Mouse (Mus musculus): Measurements from ENCODE around the gene Rrn3. TPM values are rescaled to one million over a fixed set of nuclear protein-coding genes. Genes with fewer than 3 reads are reported as not detected.
"Not testable (repeated sequence)": the region's sequence is repeated elsewhere in the genome, so short reads cannot be mapped to it uniquely, and the experiment has no call there.

The Rrn3 gene
- polyA plus RNA-seq, 1 experiment from 2014 or later: 28.1 TPM

GRCm38 (mm10) chr16:13781216-13781615 is 708 bp downstream of the Rrn3 start:
- 20% methylated on average over 8 of the region's 8 CpGs for WGBS

GRCm38 (mm10) chr16:13785932-13786331 is 5.4 kb downstream of the Rrn3 start:
- 77% methylated on average over 3 of the region's 3 CpGs for WGBS
- Histone ChIP-seq H3K4me2 (replicated peaks; ENCODE audit: low read depth, low read length) (no peak overlapping the region), H3K27ac (ENCODE audit: low read length) (no peak overlapping the region), H3K36me3 (ENCODE audit: insufficient read depth, low read length) (peaks cover 21% of the 10 kb centered on the region), H3K9me3 (ENCODE audit: low read length) (no peaks in the 10 kb centered on the region), H3K4me1 (ENCODE audit: insufficient read depth, low read depth, low read length) (peaks cover 6% of the 10 kb centered on the region; the same call in 1 of the 2 replicates), H3K27me3 (replicated peaks; ENCODE audit: insufficient read depth, low read length) (no peaks in the 10 kb centered on the region), H3K4me3 (ENCODE audit: low read depth, low read length) (no peak overlapping the region), H3K9ac (replicated peaks; ENCODE audit: low read depth) (no peak overlapping the region)
- TF ChIP-seq CTCF (IDR thresholded peaks at IDR 0.05) (no peak), EP300 (IDR thresholded peaks at IDR 0.05) (no peak)
- ATAC-seq: no peak
- no peak for DNase-seq (ENCODE audit: low spot score)

More at GRCm38 (mm10) chr16:13781216-13781615, 708 bp downstream of the Rrn3 start:
- H3K4me2 ChIP-seq (replicated peaks; ENCODE audit: low read depth, low read length): peak overlapping the region; percentile 76
- 0 out of 2 replicates have a peak, but pooled peaks cover 14% of the 10 kb centered on the region for H3K36me3 ChIP-seq (ENCODE audit: insufficient read depth, low read length)
- peak overlapping the region; percentile 95 for H3K9ac ChIP-seq (replicated peaks; ENCODE audit: low read depth)
- 0 out of 2 replicates have a peak overlapping the region, but pooled peaks have one; percentile 90 for H3K27ac ChIP-seq (ENCODE audit: low read length)
- DNase-seq (ENCODE audit: low spot score) (no peak), ATAC-seq (no peak)
- no peak for TF ChIP-seq CTCF (IDR thresholded peaks at IDR 0.05)
- no peak for TF ChIP-seq EP300 (IDR thresholded peaks at IDR 0.05)
- no peaks in the 10 kb centered on the region for H3K27me3 ChIP-seq (replicated peaks; ENCODE audit: insufficient read depth, low read length)
- peaks cover 11% of the 10 kb centered on the region; the same call in 1 of the 2 replicates for H3K4me1 ChIP-seq (ENCODE audit: insufficient read depth, low read depth, low read length)
- no peaks in the 10 kb centered on the region for H3K9me3 ChIP-seq (ENCODE audit: low read length)
- H3K4me3 ChIP-seq (ENCODE audit: low read depth, low read length): peak overlapping the region; percentile 84

- H3K4me2 ChIP-seq (replicated peaks; ENCODE audit: low read depth, low read length); H3K27ac ChIP-seq (ENCODE audit: low read length); ATAC-seq; H3K27me3 ChIP-seq (replicated peaks; ENCODE audit: insufficient read depth, low read length); H3K9me3 ChIP-seq (ENCODE audit: low read length); H3K4me1 ChIP-seq (ENCODE audit: insufficient read depth, low read depth, low read length); DNase-seq (ENCODE audit: low spot score); H3K9ac ChIP-seq (replicated peaks; ENCODE audit: low read depth); H3K4me3 ChIP-seq (ENCODE audit: low read depth, low read length): not testable (repeated sequence)
- WGBS: 88% methylated on average over 2 of the region's 2 CpGs
- H3K36me3 ChIP-seq (ENCODE audit: insufficient read depth, low read length): peaks cover 42% of the 10 kb centered on the region
Observed at GRCm38 (mm10) chr16:13793441-13793840, 12.9 kb downstream of the Rrn3 start.

- DNase-seq (ENCODE audit: low spot score) (no peak), ATAC-seq (no peak)
Observed at GRCm38 (mm10) chr16:13796746-13797175, 16.3 kb downstream of the Rrn3 start.

GRCm38 (mm10) chr16:13801231-13801630 is 20.7 kb downstream of the Rrn3 start:
- DNase-seq (ENCODE audit: low spot score) (no peak), ATAC-seq (no peak)
- Histone ChIP-seq H3K27ac (ENCODE audit: low read length) (no peak overlapping the region), H3K4me3 (ENCODE audit: low read depth, low read length) (no peak overlapping the region), H3K27me3 (replicated peaks; ENCODE audit: insufficient read depth, low read length) (no peaks in the 10 kb centered on the region), H3K4me1 (ENCODE audit: insufficient read depth, low read depth, low read length) (no peaks in the 10 kb centered on the region), H3K36me3 (ENCODE audit: insufficient read depth, low read length) (peaks cover 37% of the 10 kb centered on the region), H3K4me2 (replicated peaks; ENCODE audit: low read depth, low read length) (no peak overlapping the region), H3K9ac (replicated peaks; ENCODE audit: low read depth) (no peak overlapping the region), H3K9me3 (ENCODE audit: low read length) (no peaks in the 10 kb centered on the region)
- WGBS: 98% methylated on average over 4 of the region's 4 CpGs
- TF ChIP-seq EP300 (IDR thresholded peaks at IDR 0.05) (no peak), CTCF (IDR thresholded peaks at IDR 0.05) (no peak)

More at GRCm38 (mm10) chr16:13796746-13797175, 16.3 kb downstream of the Rrn3 start:
- Histone ChIP-seq H3K36me3 (ENCODE audit: insufficient read depth, low read length) (peaks cover 55% of the 10 kb centered on the region), H3K4me3 (ENCODE audit: low read depth, low read length) (no peak overlapping the region), H3K9me3 (ENCODE audit: low read length) (no peaks in the 10 kb centered on the region), H3K4me1 (ENCODE audit: insufficient read depth, low read depth, low read length) (no peaks in the 10 kb centered on the region), H3K9ac (replicated peaks; ENCODE audit: low read depth) (no peak overlapping the region), H3K27ac (ENCODE audit: low read length) (no peak overlapping the region), H3K27me3 (replicated peaks; ENCODE audit: insufficient read depth, low read length) (no peaks in the 10 kb centered on the region), H3K4me2 (replicated peaks; ENCODE audit: low read depth, low read length) (no peak overlapping the region)
- TF ChIP-seq EP300 (IDR thresholded peaks at IDR 0.05) (no peak), CTCF (IDR thresholded peaks at IDR 0.05) (no peak)
- 87% methylated on average over 5 of the region's 5 CpGs for WGBS

GRCm38 (mm10) chr16:13804666-13805065 is 24.2 kb downstream of the Rrn3 start:
- ATAC-seq (no peak), DNase-seq (ENCODE audit: low spot score) (no peak)

GRCm38 (mm10) chr16:13807616-13808015 is 27.1 kb downstream of the Rrn3 start:
- Histone ChIP-seq H3K36me3 (ENCODE audit: insufficient read depth, low read length) (peaks cover 25% of the 10 kb centered on the region), H3K27ac (ENCODE audit: low read length) (no peak overlapping the region)

More at GRCm38 (mm10) chr16:13804666-13805065, 24.2 kb downstream of the Rrn3 start:
- no peaks in the 10 kb centered on the region for H3K27me3 ChIP-seq (replicated peaks; ENCODE audit: insufficient read depth, low read length)
- H3K9ac ChIP-seq (replicated peaks; ENCODE audit: low read depth): no peak overlapping the region
- no peak overlapping the region for H3K4me2 ChIP-seq (replicated peaks; ENCODE audit: low read depth, low read length)
- H3K9me3 ChIP-seq (ENCODE audit: low read length): no peaks in the 10 kb centered on the region
- H3K27ac ChIP-seq (ENCODE audit: low read length): no peak overlapping the region
- H3K4me1 ChIP-seq (ENCODE audit: insufficient read depth, low read depth, low read length): no peaks in the 10 kb centered on the region
- H3K36me3 ChIP-seq (ENCODE audit: insufficient read depth, low read length): peaks cover 29% of the 10 kb centered on the region
- H3K4me3 ChIP-seq (ENCODE audit: low read depth, low read length): no peak overlapping the region
- TF ChIP-seq EP300 (IDR thresholded peaks at IDR 0.05) (no peak), CTCF (IDR thresholded peaks at IDR 0.05) (no peak)
- 84% methylated on average over 5 of the region's 5 CpGs for WGBS

More at GRCm38 (mm10) chr16:13807616-13808015, 27.1 kb downstream of the Rrn3 start:
- no peaks in the 10 kb centered on the region for H3K27me3 ChIP-seq (replicated peaks; ENCODE audit: insufficient read depth, low read length)
- no peak overlapping the region for H3K9ac ChIP-seq (replicated peaks; ENCODE audit: low read depth)
- no peak for TF ChIP-seq CTCF (IDR thresholded peaks at IDR 0.05)
- TF ChIP-seq EP300 (IDR thresholded peaks at IDR 0.05): no peak
- DNase-seq (ENCODE audit: low spot score): no peak
- H3K4me3 ChIP-seq (ENCODE audit: low read depth, low read length): no peak overlapping the region
- H3K4me1 ChIP-seq (ENCODE audit: insufficient read depth, low read depth, low read length): no peaks in the 10 kb centered on the region
- no peaks in the 10 kb centered on the region for H3K9me3 ChIP-seq (ENCODE audit: low read length)
- ATAC-seq: peak; percentile 40
- WGBS: 64% methylated on average over 4 of the region's 4 CpGs
- no peak overlapping the region for H3K4me2 ChIP-seq (replicated peaks; ENCODE audit: low read depth, low read length)

All from lung, postnatal 0 days (tissue).